Mouse (Mus musculus): ENCODE measurements around the gene 1700093K21Rik. TPM values are rescaled to one million over a fixed set of nuclear protein-coding genes. Genes with fewer than 3 reads are reported as not detected.
A peak's percentile ranks its signal among the peaks of the same experiment; 100 is the strongest.
"Not testable (repeated sequence)": the region's sequence is repeated elsewhere in the genome, so short reads cannot be mapped to it uniquely, and the experiment has no call there.

The 1700093K21Rik gene
- not detected in 2 replicates for polyA plus RNA-seq (2016; fragmentation: Nextera tagmentation; extraction: Ambion mirVana)

DNA sequence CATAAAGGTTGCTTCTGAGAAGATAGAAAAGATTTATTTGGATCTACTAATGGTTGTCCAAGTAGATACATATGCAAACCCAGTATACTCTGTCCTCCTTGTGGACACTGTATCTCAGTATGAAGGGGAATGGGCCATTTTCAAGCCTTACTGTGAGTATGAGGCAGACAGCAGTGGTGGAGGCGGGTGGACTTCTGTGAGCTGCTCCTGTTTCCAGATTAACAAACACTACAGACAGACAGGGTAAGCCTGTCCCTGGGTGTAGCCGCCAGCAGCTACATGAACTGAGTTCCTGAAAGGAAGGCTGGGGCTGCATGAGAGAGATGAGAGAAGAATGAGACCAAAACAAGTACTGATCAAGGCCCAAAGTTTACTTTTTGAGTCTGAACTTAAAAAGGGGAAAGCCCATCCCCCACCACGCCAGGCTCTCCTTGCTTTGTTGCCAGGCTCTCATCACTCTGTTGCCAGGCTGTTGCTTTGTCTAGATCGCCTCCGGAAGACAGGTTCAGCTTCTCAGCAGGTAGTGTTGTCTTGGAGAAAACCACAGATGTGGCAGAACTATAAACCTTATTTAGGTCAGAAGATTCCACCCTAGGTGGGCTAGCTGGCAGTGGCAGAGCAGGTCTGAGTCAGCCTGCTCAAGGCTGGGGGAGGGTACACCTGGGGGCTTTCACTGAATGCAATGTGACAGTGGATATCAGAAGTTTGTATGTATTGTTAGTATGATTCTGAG, at the start of gene 1700093K21Rik:
Gene 1700093K21Rik (minus strand): TSS at position 683 of the 733 bp plus-strand sequence.
- no peaks in the 10 kb centered on the region for H3K36me3 ChIP-seq (replicated peaks)
- H3K9me3 ChIP-seq = no peaks in the 10 kb centered on the region; the same call in 1 of the 2 replicates
- 31% methylated on average over 5 of the region's 5 CpGs for WGBS
- no peak within 1 kb of the TSS for H3K27ac ChIP-seq
- H3K4me3 ChIP-seq = no peak within 1 kb of the TSS
- H3K4me1 ChIP-seq = peaks cover 9% of the 10 kb centered on the region
- H3K27me3 ChIP-seq (ENCODE audit: poor library complexity, severe bottlenecking) = no peaks in the 10 kb centered on the region
- peak; percentile 18 for DNase-seq (ENCODE audit: extremely low spot score, low spot score)

DNA sequence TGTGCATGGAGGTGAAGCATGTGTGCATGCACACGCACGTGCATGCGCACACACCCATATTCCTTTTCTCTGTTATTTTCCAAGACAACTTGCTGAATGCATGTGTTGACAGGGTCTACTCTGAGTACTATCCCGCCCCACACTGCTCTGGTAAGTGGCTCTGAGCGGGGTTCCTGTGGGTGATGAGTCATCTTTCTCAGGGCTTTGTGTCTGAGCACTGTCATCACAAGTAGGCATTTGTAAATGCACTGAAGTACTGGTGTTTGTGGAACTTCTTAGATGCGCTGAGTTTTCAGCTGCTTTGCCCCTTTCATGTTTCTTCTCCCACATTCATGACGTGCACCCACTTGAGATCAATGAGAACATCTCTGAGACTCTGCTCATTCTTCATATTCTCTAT, 49.2 kb upstream of the 1700093K21Rik start:
- no peaks in the 10 kb centered on the region for H3K9me3 ChIP-seq
- H3K36me3 ChIP-seq (replicated peaks) = peaks cover 31% of the 10 kb centered on the region
- no peaks in the 10 kb centered on the region for H3K27me3 ChIP-seq (ENCODE audit: poor library complexity, severe bottlenecking)
- H3K4me3 ChIP-seq = no peak overlapping the region
- H3K4me1 ChIP-seq = no peaks in the 10 kb centered on the region
- DNase-seq (ENCODE audit: extremely low spot score, low spot score) = no peak
- no peak overlapping the region for H3K27ac ChIP-seq
- WGBS = 91% methylated on average over 7 of the region's 7 CpGs

DNA sequence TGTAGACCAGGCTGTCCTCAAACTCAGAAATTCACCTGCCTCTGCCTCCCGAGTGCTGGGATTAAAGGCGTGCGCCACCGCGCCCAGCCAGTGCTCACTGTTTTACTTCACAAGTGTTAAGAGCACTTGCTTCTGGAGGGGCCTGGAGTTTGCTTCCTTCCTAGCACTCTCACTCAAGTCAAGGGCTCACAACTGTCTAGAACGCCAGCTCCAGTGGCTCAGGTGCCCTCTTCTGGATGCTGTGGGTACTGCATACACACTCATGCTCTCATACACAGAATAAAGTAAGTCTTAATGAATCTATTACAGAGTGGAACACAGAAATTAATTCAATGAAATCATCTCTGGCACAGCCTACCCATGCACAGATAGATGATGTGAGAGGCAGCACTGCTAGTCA, 44.8 kb upstream of the 1700093K21Rik start:
- Histone ChIP-seq H3K27me3 (ENCODE audit: poor library complexity, severe bottlenecking) (no peaks in the 10 kb centered on the region), H3K4me1 (no peaks in the 10 kb centered on the region), H3K36me3 (replicated peaks) (peaks cover 11% of the 10 kb centered on the region), H3K4me3 (no peak overlapping the region), H3K9me3 (no peaks in the 10 kb centered on the region), H3K27ac (no peak overlapping the region)
- 59% methylated on average over 6 of the region's 6 CpGs for WGBS
- peak; percentile 75 for DNase-seq (ENCODE audit: extremely low spot score, low spot score)

DNA sequence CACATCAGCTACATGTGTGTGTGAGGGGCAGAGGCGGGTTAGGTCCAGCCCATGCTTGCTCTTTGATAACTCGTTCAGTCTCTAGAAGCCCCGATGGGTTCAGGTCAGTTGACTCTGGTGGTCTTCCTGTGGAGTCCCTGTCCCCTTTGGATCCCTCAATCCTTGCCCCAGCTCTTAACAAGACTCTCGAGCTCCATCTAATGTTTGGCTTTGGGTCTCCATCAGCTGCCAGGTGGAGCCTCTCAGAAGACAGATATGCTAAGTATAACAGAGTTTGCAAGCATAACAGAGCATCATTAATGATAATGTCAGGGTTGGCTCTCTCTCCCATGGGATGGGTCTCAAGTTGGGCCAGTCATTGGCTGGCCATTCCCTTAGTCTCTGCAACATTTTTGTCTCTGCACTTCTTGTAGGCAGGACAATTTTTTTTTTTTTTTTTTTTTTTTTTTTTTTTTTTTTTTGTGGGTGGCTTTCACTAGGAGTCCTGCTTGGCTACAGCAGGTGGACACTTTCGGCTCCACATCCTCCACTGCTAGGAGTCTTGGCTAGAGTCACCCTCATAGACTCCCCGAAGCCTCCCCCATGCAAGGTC, 36.2 kb upstream of the 1700093K21Rik start:
- no peak for DNase-seq (ENCODE audit: extremely low spot score, low spot score)
- H3K9me3 ChIP-seq = no peaks in the 10 kb centered on the region
- no peak overlapping the region for H3K4me3 ChIP-seq
- WGBS = 61% methylated on average over 6 of the region's 6 CpGs
- no peaks in the 10 kb centered on the region for H3K27me3 ChIP-seq (ENCODE audit: poor library complexity, severe bottlenecking)
- no peaks in the 10 kb centered on the region for H3K36me3 ChIP-seq (replicated peaks)
- H3K27ac ChIP-seq = no peak overlapping the region
- no peaks in the 10 kb centered on the region for H3K4me1 ChIP-seq

DNA sequence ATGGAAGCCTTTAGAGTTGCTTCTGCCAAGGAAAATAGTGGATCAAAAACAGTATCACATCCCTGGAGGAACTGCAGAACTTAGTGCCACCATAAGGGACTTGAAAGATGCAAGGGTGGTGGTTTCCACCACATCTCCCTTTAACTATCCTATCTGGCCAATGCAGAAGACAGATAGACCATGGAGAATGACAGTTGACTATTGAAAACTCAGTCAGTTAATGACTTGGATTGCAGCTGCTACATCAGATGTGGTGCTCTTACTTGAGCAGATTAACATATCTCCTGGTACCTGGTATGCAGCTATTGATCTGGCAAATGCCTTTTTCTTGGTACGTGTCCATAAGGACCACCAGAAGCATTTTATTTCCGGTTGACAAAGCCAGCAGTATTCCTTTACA, 16.5 kb upstream of the 1700093K21Rik start:
- no peaks in the 10 kb centered on the region for H3K4me1 ChIP-seq
- H3K36me3 ChIP-seq (replicated peaks) = no peaks in the 10 kb centered on the region
- DNase-seq (ENCODE audit: extremely low spot score, low spot score) = no peak
- WGBS = 82% methylated on average over 2 of the region's 2 CpGs
- no peak overlapping the region for H3K4me3 ChIP-seq
- no peaks in the 10 kb centered on the region for H3K9me3 ChIP-seq
- no peaks in the 10 kb centered on the region for H3K27me3 ChIP-seq (ENCODE audit: poor library complexity, severe bottlenecking)
- no peak overlapping the region for H3K27ac ChIP-seq

DNA sequence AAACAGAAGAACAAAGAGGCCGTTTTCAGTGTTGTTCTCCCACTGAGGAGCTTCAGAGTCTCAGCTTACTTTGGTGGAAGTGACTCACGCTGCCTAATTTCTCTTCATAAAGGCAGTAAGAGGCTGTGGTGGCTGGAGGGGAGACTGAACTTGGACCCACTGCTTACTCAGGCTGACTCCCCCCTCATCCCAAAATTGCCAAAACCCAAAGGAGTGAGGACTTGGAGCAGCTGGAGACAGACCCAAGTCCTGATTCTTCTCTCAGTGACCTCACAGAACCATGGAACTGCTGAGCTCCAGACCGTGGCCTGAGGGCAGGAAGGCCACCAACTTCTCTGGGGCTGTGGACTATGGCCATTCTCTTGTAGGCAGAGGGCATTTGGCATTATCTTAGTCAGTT, 2.0 kb downstream of the 1700093K21Rik start:
- WGBS = 69% methylated on average over 3 of the region's 3 CpGs
- H3K4me1 ChIP-seq = peaks cover 9% of the 10 kb centered on the region
- no peaks in the 10 kb centered on the region for H3K36me3 ChIP-seq (replicated peaks)
- H3K27me3 ChIP-seq (ENCODE audit: poor library complexity, severe bottlenecking) = no peaks in the 10 kb centered on the region
- no peak overlapping the region for H3K4me3 ChIP-seq
- H3K27ac ChIP-seq = no peak overlapping the region
- H3K9me3 ChIP-seq = no peaks in the 10 kb centered on the region
- DNase-seq (ENCODE audit: extremely low spot score, low spot score) = no peak

DNA sequence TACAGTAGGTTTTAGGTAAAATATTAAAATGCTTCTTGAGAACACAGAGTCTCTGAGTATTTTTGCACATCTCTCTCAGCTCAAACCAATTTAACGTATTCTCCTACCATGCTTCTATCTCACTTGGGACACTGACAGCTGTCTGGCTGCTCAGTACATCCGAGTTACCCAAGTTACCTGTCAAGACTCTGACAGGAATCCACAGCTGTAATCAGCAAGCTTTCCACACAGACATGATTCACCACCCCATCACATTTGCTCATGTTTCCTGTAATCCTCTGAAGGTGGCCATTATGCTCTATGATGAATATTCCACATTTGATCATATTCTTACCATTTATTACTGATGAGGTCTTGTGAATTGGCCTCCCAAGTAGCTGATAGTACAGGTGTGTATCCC, 5.6 kb downstream of the 1700093K21Rik start:
- WGBS = 84% methylated on average over 2 of the region's 2 CpGs
- Histone ChIP-seq H3K4me1 (peaks cover 11% of the 10 kb centered on the region), H3K27me3 (ENCODE audit: poor library complexity, severe bottlenecking) (no peaks in the 10 kb centered on the region), H3K9me3 (no peaks in the 10 kb centered on the region), H3K4me3 (no peak overlapping the region), H3K27ac (no peak overlapping the region), H3K36me3 (replicated peaks) (no peaks in the 10 kb centered on the region)
- no peak for DNase-seq (ENCODE audit: extremely low spot score, low spot score)

DNA sequence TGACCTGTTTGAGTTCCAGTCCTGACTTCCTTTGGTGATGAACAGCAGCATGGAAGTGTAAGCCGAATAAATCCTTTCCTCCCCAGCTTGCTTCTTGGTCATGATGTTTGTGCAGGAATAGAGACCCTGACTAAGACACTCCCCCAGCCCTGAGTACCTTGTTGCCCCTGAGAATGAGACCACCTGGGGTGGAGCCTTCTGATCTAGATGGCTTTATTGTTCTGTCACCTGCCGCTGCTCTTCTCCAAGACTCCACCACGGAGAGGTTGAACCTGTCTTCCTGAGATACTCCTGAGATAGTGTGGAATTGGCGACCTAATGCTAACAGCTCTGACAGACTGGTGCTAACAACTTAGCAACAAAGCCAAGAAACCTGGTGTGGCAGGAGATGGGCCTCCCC, 6.2 kb downstream of the 1700093K21Rik start:
- WGBS = 73% methylated on average over 4 of the region's 4 CpGs
- H3K36me3 ChIP-seq (replicated peaks); H3K4me3 ChIP-seq; H3K27ac ChIP-seq; H3K9me3 ChIP-seq; DNase-seq (ENCODE audit: extremely low spot score, low spot score); H3K27me3 ChIP-seq (ENCODE audit: poor library complexity, severe bottlenecking): not testable (repeated sequence)
- peaks cover 10% of the 10 kb centered on the region for H3K4me1 ChIP-seq

DNA sequence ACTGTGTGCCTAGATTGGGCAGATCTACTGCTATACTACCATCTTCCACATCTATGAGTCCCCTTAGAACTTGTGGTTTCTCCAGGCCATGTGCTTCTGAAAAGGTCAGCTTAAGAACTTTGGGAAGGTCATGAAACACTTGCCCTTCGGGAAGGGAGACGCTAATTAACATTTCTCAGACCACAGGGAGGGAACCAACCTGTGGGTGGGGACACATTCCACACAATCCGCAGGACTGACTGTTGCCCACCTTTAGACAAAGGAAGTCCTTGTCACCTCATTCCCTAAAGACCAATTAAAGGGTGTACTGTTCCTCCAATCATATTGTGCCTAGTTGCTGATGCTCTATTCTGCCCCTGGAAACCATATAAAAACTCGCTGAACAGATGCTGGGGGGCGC, 16.2 kb downstream of the 1700093K21Rik start:
- DNase-seq (ENCODE audit: extremely low spot score, low spot score); H3K27ac ChIP-seq; H3K27me3 ChIP-seq (ENCODE audit: poor library complexity, severe bottlenecking); H3K9me3 ChIP-seq; H3K4me1 ChIP-seq; H3K4me3 ChIP-seq; H3K36me3 ChIP-seq (replicated peaks): not testable (repeated sequence)
- WGBS = 81% methylated on average over 5 of the region's 5 CpGs

DNA sequence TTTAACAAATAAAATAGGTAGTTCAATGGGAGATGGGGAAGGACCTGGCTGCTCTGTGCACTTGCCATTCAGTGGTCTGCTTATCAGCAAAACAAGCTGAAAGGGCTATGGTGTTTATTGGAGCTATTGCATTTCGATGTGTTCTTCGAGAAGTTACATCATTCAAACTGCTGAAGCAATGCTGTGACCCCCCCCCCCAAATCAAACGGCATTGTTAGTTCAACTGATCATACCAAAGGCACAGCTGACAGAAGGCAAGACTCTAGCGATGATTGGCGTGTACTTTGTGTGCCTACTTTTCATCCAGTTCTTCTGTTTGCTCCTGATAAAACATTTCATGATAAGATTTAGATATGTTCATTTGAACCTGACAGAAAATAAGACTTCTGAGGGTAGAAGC, 22.3 kb downstream of the 1700093K21Rik start:
- Histone ChIP-seq H3K27me3 (ENCODE audit: poor library complexity, severe bottlenecking) (no peaks in the 10 kb centered on the region), H3K4me1 (peaks cover 36% of the 10 kb centered on the region), H3K9me3 (no peaks in the 10 kb centered on the region), H3K36me3 (replicated peaks) (peaks cover 32% of the 10 kb centered on the region), H3K4me3 (peak overlapping the region; percentile 86), H3K27ac (peak overlapping the region; percentile 99)
- 73% methylated on average over 5 of the region's 5 CpGs for WGBS
- DNase-seq (ENCODE audit: extremely low spot score, low spot score) = peak; percentile 27

DNA sequence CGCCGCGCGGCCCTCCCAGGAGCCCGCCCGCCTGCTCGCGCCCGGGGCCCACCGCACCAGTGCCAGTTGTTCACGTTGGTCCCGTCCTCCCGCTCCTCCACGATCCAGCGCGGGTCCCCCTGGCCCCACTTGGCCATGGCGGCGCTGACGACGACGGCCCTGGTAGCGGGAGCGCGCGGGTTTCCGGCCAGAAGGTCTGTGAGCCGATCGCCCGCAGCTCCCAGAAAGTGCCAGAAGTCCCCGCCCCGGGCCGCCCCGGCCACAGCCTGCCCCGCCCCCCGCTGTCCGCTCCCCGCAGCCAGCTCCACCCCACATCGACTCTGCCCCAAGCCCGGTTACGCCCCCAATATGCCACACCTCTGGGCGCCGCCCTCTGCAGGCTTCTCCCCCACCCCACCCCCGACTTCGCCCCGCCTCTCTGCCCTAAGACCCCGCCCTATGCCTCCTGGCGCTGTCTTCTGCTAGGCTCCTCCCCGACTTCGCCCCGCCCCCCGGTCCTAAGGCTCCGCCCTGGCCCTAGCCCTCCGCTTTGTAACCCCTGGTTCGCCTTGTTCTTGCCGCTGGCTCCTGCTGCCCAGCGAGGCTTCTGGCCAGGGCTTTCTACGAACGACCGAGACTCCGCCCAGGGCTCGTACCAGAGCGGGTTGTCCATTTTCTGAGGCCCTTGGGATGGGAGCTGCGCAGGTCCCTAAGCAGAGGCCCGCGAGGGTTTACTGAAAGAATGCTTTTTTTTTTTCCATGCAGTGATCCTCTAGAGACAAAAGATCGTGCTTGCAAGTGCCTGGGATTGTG, 23.0 kb downstream of the 1700093K21Rik start, which contains the start of gene Ahsa2:
Gene Ahsa2 (minus strand): TSS at position 313 of the 792 bp plus-strand sequence.
- no peaks in the 10 kb centered on the region for H3K9me3 ChIP-seq
- peak; percentile 99 for DNase-seq (ENCODE audit: extremely low spot score, low spot score)
- 1% methylated on average over 65 of the region's 66 CpGs for WGBS

DNA sequence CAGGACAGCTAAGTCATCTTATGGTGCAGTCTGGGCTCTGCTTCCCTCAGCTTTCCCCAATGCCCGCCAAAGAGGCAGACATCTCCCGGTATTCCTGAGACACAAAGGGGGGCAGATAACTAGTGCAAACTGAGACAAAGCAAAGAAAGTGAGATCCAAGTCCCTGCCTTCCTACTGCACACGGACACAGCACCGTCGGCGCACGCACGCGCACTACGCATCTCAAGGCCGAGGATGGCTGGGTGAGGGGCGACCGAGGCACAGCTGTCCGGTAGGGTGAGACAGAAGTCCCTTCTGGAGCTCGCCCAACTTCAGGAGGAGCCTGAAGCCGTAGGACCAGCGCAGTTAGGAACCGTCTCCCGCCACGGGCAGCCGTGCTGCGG, 23.6 kb downstream of the 1700093K21Rik start:
- WGBS = 0% methylated on average over 22 of the region's 22 CpGs
- peak; percentile 78 for DNase-seq (ENCODE audit: extremely low spot score, low spot score)
- peaks cover 36% of the 10 kb centered on the region for H3K4me1 ChIP-seq
- H3K36me3 ChIP-seq (replicated peaks) = peaks cover 45% of the 10 kb centered on the region
- H3K27ac ChIP-seq = peak overlapping the region; percentile 99
- H3K4me3 ChIP-seq = peak overlapping the region; percentile 86
- H3K27me3 ChIP-seq (ENCODE audit: poor library complexity, severe bottlenecking) = no peaks in the 10 kb centered on the region
- H3K9me3 ChIP-seq = no peaks in the 10 kb centered on the region

More for the DNA sequence above, 23.0 kb downstream of the 1700093K21Rik start, which contains the start of gene Ahsa2:
- no peaks in the 10 kb centered on the region for H3K27me3 ChIP-seq (ENCODE audit: poor library complexity, severe bottlenecking)
- H3K36me3 ChIP-seq (replicated peaks) = peaks cover 39% of the 10 kb centered on the region
- peaks cover 36% of the 10 kb centered on the region for H3K4me1 ChIP-seq
- H3K27ac ChIP-seq = peak within 1 kb of the TSS; percentile 99
- H3K4me3 ChIP-seq = peak within 1 kb of the TSS; percentile 86

DNA sequence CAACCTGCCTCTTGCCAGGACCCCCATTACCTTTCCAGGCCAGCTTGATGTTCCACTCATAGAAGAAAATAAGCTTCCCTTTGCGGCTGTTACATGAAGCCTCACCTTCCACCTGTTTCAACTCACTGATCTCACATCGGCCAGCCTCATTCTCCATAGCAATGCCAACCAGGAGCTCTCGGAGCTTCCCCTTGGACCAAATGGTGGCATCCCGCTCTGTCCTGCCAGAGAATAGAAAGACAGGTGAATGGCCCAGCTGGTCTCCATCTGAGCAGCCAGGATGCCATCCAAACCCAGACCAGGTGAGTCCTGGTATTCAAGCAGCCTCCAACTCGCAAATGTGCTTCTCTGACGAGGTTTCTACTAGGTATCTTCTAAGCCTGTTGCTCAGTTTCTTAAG, 24.3 kb downstream of the 1700093K21Rik start:
- peaks cover 36% of the 10 kb centered on the region for H3K4me1 ChIP-seq
- WGBS = 55% methylated on average over 6 of the region's 6 CpGs
- no peaks in the 10 kb centered on the region for H3K27me3 ChIP-seq (ENCODE audit: poor library complexity, severe bottlenecking)
- no peaks in the 10 kb centered on the region for H3K9me3 ChIP-seq
- H3K36me3 ChIP-seq (replicated peaks) = peaks cover 51% of the 10 kb centered on the region
- peak overlapping the region; percentile 86 for H3K4me3 ChIP-seq
- H3K27ac ChIP-seq = peak overlapping the region; percentile 99
- DNase-seq (ENCODE audit: extremely low spot score, low spot score) = no peak

Measured in forebrain, embryonic 10.5 days (tissue).